Mouse (Mus musculus): ENCODE data around the gene Akp3. TPM values are rescaled to one million over a fixed set of nuclear protein-coding genes. Genes with fewer than 3 reads are reported as not detected.

Gene Akp3
- total RNA-seq (2021), result not detected
- long read RNA-seq, result 0 reads

DNA sequence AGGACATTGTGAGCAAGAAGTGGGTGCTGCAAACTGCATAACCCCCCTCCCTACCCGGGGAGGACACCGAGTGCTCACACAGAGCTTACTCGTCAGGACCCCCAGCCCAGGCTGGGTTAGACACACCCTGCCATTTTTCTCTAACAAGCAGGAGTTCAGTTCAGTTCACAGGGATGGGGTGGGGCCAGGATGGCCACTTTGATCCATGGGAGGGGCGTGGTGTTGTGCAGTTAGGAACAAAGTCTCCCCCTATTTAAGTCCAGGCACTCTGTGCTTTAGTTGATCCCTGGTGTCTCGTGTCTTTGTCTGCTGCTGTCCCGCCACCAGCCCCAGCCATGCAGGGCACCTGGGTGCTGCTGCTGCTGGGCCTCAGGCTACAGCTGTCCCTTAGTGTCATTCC is at the start of gene Akp3:
Gene Akp3, plus strand, starts transcription at position 301 of the 400 bp plus-strand sequence.
- DNase-seq (ENCODE audit: low spot score in 2 of 2), result no peak

DNA sequence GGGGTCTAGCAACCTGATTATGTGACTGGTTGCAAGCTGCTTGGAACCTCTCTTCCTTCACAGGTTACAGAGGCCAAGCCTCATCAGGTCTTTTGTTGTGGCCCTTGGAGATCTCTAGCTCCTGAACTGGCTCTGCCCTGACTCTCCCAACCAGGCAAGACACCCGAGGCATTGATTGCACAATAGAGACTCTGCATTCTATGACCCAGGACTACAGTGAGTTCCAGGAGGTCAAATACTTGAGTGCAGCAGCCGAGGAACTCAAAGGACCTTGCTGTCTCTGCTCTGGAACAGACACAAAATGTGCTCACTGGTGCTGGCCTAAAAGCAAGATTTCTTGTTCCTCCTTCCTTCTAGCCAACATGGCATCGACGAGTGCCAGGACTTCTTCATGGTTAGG is 38.6 kb upstream of the Akp3 start:
- DNase-seq (ENCODE audit: low spot score in 2 of 2), result no peak

DNA sequence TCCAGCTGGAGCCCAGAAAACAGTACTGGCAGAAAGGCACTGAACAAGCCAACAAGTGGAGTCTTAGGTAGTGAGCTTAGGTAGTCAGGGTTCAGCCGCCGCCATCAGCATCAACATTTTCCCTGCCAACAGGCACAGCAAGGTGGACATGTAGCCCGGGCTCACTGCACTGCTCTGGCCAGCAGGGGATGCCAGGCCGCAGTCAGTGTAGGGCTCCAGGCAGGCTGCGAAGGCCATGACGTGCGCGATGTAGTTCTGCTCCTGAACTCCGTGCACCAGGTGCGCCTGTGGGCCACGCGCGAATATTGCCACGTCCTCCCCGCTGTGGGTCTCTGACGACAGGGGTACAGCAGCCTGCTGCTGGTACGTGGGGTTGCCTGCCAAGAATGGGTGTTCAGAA is 37.8 kb upstream of the Akp3 start:
- DNase-seq (ENCODE audit: low spot score in 2 of 2), result no peak

DNA sequence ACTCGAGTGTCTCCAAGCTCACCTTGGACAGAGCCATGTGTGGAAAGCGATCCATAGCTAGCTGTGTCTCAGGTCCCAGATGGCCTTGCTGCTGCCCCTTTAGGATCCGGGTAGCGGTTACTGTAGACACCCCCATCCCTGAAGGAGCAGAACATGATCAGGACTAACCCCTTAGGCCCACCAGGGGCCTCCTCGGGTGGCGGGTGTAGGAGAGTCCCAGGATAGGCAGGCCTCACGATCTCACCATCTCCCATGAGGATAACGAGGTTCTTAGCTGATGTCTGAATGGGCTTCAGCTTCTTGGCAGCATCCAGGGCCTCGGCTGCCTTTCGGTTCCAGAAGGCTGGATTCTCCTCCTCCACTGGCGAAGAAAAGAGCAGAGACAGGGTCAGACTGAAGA is 35.5 kb upstream of the Akp3 start:
- no peak for DNase-seq (ENCODE audit: low spot score in 2 of 2)

DNA sequence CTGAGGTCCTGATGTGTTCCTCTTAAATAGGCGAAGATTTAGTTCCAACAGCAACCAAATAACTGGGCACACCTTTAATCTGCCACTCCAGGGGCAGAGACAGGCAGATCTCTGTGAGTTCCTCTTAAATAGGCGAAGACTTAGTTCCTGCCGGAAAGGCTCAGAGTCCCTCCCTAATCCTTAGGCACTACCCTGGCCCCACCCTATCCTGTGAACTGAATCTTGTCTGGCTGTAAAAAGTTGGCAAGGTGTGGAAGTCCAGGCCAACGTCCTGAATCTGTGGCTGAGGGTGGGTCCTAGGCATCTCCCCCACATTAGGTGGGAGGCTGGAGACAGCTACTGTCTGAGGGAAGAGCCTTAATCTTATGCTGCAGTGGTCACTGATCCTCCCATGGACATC is 34.9 kb upstream of the Akp3 start, which contains the start of gene Alppl2:
Gene Alppl2, minus strand, starts transcription at position 101 of the 400 bp plus-strand sequence.
- no peak for DNase-seq (ENCODE audit: low spot score in 2 of 2)

DNA sequence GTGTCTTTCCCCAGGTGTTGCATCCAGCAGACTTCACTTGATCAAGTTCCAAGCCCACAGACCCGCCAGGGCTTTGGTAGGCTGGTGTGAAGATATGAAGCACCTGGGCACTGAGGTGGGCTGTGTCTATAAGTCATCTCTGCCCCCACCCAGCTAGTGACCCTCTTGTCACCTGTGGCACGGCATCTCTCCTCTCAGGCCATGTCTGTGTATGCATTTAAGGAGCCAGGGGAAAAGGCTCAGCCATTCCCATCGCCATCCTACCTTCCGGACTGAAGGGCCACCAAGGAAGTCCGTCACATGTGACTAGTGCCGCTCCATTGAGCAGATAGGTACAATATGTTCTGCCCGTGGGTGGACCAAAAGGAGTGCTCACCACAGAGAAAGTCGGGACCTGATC is 29.1 kb upstream of the Akp3 start:
- no peak for DNase-seq (ENCODE audit: low spot score in 2 of 2)

DNA sequence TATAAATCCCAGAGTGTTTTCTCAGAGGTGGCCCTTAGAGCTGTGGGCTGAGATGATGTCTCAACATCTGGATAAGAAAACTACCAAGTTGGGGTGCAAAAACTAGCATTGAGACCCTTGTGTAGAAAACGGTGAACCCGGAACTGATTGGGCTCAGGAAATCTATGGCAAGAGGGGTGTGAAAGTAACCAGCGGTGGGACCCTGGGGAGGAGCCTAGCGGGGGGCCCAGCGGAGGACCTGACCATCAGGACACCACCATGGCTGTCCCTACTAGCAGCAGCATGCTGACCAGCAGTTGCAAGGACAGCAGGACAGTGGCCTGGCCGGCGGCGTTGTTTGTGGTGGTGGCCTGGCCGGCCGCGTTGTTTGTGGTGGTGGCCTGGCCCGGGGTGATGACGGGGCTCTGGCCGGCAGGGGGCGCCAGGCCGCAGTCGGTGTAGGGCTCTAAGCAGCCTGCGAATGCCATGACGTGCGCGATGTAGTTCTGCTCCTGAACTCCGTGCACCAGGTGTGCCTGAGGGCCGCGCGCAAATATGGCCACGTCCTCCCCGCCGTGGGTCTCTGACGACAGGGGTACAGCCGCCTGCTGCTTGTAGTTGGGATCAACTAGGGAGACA is 26.3 kb upstream of the Akp3 start:
- DNase-seq (ENCODE audit: low spot score in 2 of 2), result peak; percentile 58 to 72

DNA sequence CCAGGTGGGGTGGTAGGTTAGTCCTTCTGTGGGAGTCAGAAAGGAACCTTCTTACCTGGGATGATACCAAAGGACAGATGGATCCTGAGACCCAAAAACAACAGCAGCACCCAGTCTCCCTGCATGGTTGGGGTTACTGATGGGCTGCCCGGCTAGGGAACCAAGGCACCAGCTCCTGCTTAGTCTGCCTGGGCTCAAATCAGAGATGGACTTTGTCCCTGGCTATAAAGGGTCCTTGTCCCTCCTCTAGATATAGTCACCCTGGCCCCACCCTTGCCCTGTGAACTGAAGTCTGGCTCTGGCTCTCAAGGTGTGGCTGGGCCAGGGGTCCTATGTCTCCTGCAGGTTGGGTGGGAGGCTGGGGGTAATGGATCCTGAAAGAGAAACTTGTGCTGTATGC is 23.4 kb upstream of the Akp3 start, which contains the start of gene Alpi:
Gene Alpi, minus strand, starts transcription at position 196 of the 400 bp plus-strand sequence.
- DNase-seq (ENCODE audit: low spot score in 2 of 2), result no peak

DNA sequence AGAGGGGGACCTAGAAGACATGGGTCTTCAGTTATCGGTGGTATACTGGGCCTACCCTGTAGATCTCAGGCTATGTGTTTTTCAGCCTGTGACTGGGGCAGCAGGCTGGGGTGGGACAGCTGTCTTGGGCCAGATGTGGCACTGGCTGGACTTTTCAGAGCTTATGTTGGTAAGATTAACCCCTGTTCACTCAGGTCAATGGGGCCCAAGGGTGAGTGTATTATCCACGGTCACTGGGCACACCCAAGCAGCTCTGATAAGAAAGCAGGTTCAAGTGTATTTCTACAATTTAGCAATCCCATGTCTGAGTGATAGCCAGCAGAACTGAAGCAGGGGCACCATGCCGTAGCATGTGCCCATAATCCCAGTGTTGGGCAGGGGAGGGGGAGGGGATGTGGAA is 22.7 kb upstream of the Akp3 start:
- DNase-seq (ENCODE audit: low spot score in 2 of 2), result no peak

DNA sequence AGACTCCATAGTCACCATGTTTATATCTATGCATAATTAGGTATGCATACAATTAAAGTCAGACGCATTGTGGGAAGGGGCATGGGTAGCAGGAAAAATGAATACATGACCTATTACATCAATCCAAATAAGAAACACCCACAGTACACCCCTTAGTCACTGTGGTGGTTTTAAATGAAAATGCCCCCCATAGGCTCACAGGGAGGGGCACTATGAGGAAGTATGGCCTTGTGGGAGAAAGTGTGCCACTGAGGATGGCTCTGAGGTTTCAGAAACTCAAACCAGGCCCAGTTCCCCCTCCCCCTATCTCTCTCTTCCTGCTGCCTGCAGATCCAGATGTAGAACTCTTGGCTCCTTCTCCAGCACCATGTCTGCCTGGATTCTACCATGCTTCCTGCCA is 20.8 kb upstream of the Akp3 start:
- DNase-seq (ENCODE audit: low spot score in 2 of 2), result no peak

DNA sequence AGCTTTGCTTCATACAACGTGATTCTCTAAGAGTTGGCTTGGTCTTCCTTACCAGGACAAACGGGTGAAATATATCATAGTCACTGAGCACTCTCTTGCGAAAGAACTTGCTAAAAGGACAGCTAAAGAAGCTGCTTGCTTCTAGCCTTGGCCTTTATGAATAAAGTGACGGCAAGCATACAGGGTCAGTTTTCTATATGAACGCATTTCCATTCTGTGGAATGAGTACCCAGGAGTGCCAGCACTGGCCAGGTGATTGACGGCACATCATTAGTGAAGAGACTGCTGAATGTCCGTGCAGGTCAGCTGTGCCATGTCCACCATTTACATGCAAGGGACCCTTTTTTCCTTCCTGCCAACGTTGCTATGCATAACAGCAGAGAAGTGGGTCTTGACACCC is 18.2 kb upstream of the Akp3 start:
- DNase-seq (ENCODE audit: low spot score in 2 of 2), result no peak

DNA sequence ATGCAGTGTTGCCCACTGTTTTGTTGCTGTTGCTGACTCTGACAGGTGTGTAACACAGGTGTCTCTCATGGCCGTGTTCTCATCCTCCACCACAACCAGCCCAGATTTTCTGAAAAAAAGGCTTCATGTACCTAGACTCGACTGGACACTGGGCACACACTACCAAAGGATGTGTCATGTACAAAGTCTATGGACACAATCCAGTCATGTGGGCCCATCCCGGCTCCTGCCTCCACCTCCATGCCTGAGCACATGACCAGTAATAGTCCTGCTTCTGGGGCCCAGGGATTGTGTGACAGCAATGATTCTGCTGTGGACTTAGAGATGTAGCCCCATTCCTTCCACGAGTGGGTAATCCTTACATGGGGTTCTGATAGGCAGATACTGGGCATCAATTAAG is 16.2 kb upstream of the Akp3 start:
- no peak for DNase-seq (ENCODE audit: low spot score in 2 of 2)

DNA sequence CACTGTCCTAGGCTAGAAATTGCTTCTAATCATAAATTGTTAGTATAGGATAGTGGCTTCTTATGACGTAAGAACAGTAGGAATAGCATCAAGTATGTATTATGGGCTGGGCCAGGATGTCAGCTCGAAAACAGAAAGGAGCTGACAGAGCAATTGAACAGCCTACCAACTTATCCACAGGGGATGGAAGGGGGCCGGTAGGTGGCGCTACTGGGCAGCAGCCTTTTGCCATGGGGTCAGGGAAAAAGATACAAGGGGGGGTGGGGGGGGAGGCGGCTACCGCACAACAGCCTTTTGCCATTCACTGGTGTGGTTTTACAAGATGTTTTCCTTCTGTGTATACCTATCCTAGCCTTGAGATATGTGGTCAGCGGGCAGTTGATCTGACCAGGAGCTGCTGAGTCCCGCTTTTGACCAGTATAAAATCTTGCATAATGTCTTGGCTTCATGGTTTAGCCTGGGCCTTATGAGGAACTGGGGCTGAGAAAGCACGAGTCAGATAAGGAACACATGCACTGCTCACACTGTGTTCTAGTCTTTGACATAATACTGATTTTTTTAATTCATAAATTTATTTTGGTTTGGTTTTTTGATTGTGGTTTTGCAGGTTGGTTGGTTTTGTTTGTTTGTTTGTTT is 12.9 kb upstream of the Akp3 start:
- DNase-seq (ENCODE audit: low spot score in 2 of 2), result peak; percentile 33 to 46

DNA sequence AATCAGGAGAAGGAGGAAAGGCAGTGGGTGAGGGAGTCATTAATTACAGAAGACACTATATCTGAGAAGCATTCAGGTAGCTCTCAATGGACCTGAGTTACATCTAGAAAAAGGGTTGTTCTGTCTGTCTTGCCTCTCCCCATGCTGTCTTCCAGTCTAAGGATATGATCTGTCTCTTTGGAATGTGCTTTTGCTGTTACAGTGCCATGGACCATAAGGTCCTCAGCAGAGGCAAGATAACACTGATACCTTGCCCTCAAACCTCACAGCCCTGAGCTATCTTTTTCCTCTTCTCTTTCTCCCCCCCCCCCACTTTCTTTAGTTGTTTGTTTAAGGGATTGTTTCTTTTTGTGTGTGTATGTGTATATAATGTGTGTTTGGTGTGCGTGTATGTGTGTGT is 10.0 kb upstream of the Akp3 start:
- DNase-seq (ENCODE audit: low spot score in 2 of 2), result no peak

DNA sequence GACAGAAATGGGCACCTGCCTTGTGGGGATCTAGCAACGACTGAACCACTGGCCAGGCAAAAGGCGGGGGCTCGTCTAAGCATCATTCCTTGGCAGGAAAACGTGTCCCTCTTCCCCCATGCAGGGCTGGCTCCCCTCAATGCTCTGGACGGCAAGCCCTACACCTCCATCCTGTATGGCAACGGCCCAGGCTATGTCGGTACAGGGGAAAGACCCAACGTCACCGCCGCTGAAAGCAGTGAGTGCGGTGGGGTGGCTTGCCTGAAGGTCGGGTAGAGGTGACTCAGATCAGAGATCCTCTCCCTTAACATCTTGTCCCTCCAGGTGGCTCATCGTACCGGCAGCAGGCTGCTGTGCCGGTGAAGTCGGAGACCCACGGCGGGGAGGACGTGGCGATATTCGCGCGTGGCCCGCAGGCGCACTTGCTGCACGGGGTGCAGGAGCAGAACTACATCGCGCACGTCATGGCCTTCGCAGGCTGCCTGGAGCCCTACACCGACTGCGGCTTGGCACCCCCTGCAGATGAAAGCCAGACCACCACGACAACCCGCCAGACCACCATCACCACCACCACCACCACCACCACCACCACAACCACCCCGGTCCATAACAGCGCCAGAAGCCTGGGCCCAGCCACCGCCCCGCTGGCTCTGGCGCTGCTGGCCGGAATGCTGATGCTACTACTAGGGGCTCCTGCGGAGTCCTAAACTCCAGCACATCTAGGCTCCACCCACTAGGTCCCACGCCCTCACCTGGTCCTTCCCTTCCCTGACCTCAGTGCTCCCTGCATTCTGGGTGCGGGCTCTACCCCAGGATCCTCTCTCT is 2.6 kb downstream of the Akp3 start:
- peak; percentile 52 for DNase-seq (ENCODE audit: low spot score in 2 of 2)

DNA sequence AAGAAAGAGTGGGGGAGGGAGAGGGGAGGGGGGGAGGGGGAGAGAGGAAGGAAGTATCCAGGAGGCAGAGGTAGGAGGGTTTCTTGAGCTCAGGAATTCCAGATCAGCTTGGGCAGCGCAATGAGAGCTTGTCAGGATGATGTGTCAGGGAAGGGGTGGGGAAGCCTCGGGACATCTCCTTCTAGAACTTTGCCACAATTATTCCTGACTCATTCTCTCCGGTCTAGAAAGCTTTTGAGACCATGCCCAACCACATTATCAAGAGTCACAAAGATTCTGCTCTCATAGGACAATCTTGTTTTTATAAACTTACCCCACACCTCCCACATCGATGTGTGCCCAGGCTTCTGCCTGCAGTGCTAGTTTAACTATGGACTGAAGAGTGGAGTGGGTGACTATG is 7.0 kb downstream of the Akp3 start:
- DNase-seq (ENCODE audit: low spot score in 2 of 2), result no peak

DNA sequence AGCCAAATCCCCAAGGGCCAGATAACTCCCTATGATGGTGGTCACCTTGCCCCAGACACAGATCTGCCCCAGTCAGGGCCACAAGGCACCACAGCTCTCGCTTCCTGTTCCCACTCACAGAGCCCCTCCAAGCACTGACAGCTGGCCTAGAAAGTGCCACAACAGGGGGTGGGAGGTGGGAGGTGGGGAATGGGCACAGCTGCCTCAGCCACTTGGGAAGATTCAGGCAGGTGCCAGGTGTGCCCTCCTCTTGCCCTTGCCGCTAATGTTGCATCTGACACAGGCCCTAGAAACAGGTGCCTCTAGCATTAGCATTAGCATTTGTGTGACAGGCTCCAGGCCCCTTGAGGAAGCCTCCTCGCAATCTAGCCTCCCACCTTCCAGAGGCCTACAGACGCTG is 16.8 kb downstream of the Akp3 start:
- DNase-seq (ENCODE audit: low spot score in 2 of 2), result no peak

DNA sequence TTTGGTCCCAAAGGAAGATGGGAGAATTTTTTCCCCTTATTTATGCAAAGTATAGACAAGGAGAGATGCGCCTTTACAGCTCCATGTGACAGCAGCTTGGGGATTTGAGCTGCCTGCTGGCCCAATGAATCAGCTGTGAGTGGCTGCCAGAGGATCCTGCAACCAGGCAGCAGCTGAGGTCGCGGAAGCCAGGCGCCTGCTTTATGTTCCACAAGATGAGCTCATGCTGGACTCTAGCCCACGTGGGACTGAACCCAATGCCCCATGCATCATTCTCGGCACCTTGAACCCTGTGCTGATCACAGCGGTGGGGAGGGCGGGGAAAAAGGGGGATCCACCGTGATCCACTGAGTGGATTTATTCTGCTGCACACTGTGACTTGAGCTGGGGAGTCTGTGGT is 17.7 kb downstream of the Akp3 start:
- DNase-seq (ENCODE audit: low spot score in 2 of 2), result peak in 1 of 2 experiments; percentile 33

DNA sequence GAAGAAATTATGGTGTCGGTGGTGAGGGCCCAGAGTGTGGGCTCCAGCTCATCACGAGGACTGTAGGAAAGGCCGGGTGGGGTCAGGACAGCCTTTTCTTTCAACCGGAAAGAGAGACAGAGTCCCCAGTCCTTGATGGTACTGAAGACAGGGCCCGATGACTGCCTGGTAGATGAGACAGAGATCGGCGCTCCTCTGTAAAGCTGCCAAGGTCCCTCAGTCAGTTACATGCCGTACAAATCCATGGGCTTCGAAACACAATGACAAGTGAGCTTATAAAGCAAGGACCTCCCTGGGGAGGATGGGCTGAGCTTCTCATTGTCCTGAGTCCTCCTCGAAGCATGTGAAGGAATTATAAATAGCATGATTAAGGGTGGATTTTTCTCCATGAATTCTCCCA is 18.4 kb downstream of the Akp3 start:
- DNase-seq (ENCODE audit: low spot score in 2 of 2), result no peak

DNA sequence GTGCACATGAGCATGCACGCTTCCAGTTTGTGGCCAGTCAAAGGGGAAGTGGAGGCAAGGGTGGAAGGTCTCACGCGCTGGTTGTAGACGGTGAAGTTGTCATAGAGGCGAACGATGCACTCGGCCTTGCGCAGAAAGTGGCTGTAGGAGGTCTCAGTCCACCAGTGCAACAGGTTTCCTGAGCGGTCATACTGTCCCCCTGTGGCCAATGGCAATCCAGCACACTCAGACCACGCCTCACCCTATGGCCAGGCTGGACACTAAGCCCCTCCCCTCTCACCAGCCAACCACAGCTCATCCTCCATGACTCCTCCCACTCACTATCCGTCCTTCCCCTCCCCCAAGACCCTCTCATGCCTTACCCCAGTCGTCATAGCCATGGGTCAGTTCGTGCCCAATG is 24.6 kb downstream of the Akp3 start:
- no peak for DNase-seq (ENCODE audit: low spot score in 2 of 2)

DNA sequence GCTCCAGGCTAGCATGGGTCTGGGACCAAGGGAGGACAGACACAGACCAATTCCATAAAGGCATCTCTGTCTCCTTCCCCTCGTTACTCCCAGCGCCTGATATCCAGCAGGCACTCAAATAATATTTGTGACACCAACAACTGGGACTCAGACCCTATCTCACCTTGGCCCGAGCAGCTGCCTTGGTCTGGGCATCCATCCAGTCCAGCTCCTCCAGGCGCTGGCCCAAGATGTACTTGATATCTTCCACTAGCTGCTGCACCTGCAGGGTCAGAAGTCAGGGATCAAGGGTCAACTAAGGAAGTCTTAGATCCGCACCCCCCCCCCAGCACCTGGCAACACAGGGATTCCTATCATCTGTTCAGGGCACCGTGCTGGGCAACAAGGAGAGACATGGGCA is 26.5 kb downstream of the Akp3 start:
- no peak for DNase-seq (ENCODE audit: low spot score in 2 of 2)

DNA sequence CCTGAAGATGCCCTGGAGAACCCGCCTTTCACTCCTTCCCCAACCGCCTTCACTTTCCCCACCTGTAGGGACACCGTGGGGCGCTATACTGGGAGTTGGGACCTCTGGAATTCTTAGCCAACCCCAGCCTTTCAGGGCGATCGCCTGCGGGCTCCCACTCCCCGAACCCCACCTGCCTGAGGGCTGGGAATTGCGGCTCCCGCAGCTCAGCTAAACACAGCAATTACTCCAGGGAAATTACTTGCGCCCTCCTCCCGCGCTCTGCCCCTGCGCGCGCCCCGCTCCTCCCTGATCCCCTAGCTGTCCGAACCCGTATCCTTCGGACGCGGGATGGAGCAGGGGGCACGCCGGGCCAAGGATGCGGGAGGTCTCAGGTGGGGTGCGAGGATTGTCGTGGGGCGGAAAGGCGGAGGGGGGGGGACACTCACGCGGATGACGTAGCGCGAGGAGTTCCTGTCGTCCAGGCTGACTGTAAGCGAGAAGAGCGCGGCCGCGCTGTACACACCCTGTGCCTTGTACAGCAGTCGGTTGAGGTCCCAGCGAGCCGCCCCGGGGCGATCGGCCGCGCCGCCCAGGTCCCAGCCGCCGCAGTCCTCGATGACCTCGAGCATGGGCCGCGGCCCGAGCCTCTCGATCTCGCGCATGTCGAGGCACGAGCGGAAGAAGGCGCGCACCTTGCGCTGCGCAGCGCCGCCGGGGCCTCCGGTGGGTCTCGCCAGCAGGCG is 29.2 kb downstream of the Akp3 start:
- DNase-seq (ENCODE audit: low spot score in 2 of 2), result no peak
